Mouse (Mus musculus): ENCODE measurements at regions not wholly inside any gene's neighbourhood (a gene's known extent, or its start where the extent isn't known, plus 50 kb on each side); places are given as distances from the start of the nearest gene placed in this dataset.

DNA sequence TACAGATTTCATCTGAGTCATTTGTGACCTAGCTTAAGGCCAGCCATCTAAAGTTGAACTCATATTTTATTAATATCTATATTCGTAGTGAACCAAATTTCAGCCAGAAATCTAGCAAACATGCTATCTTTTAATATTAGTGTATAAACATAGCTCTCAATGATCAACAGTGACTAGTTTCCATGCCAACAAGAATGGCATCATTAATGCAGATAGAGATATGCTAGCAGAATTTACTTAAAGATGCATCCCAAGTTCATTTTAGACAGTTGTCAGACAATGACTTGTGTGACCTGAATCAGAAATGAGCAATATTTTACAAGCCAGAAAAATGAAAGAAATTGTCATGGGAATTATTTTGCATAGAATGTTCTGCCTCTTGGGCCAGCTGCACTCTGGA lies 60.5 kb upstream of the Cep85l start:
- Histone ChIP-seq H3K4me3 (ENCODE audit: low read depth, low read length) (no peak overlapping the region), H3K27me3 (ENCODE audit: control insufficient read depth, insufficient read depth, low read depth, low read length) (no peaks in the 10 kb centered on the region), H3K9ac (ENCODE audit: low read depth, low read length) (no peak overlapping the region), H3K9me3 (replicated peaks; ENCODE audit: control insufficient read depth, low read length, poor library complexity, severe bottlenecking) (no peaks in the 10 kb centered on the region), H3K4me1 (ENCODE audit: control insufficient read depth, insufficient read depth, low read length) (peaks cover 4% of the 10 kb centered on the region), H3K36me3 (ENCODE audit: control insufficient read depth, insufficient read depth, low read length) (no peaks in the 10 kb centered on the region), H3K4me2 (ENCODE audit: low read length) (no peak overlapping the region), H3K27ac (ENCODE audit: low read length) (0 out of 2 replicates have a peak overlapping the region, but pooled peaks have one; percentile 38)
- ATAC-seq: peak; percentile 60; the same call in 1 of the 2 replicates
- WGBS: 70% methylated on average over 1 of the region's 1 CpGs

DNA sequence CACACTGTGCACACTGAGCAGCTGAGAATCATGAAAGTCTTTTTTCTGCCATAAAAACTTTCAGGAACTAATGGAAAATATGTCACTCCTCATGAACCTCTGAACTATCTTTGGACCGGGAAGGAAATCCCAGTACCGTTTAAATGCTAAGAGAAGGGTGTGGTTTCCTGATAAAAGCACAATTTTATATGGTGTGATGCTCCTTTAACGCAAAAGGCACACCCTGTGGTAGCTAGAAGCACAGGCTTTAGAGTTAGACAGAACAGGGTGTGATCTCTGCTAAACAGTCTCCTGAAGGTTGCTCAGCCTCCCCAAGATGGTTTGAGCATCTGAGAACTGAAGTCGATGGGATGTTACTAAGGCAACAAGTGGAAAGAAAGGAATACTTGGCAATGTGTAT lies 58.6 kb upstream of the Cep85l start:
- no peak for ATAC-seq
- WGBS: 88% methylated on average over 4 of the region's 4 CpGs
- no peaks in the 10 kb centered on the region for H3K36me3 ChIP-seq (ENCODE audit: control insufficient read depth, insufficient read depth, low read length)
- H3K9ac ChIP-seq (ENCODE audit: low read depth, low read length): no peak overlapping the region
- no peak overlapping the region for H3K4me3 ChIP-seq (ENCODE audit: low read depth, low read length)
- peaks cover 7% of the 10 kb centered on the region for H3K4me1 ChIP-seq (ENCODE audit: control insufficient read depth, insufficient read depth, low read length)
- no peak overlapping the region for H3K4me2 ChIP-seq (ENCODE audit: low read length)
- H3K9me3 ChIP-seq (replicated peaks; ENCODE audit: control insufficient read depth, low read length, poor library complexity, severe bottlenecking): no peaks in the 10 kb centered on the region
- no peak overlapping the region for H3K27ac ChIP-seq (ENCODE audit: low read length)
- no peaks in the 10 kb centered on the region for H3K27me3 ChIP-seq (ENCODE audit: control insufficient read depth, insufficient read depth, low read depth, low read length)

DNA sequence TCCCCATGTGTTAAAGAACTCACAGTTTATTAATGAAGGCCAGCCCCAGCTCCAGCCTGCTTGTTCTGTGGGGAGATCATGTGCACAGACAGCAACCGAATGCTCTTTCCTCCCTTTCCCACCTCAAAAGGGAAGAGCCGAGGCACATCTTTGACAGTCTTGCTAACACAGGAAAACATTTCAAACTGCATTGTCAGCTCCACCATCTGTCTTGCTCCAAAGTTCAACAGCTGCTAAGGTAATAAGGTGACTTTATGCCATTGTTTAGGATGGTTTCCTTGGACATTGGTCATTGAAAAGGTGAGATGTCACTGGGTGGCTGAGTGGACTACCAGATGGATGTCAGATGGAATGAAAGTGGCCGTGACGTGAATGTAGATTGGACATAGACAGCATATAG lies 58.0 kb upstream of the Cep85l start:
- ATAC-seq: no peak
- Histone ChIP-seq H3K36me3 (ENCODE audit: control insufficient read depth, insufficient read depth, low read length) (no peaks in the 10 kb centered on the region), H3K27me3 (ENCODE audit: control insufficient read depth, insufficient read depth, low read depth, low read length) (no peaks in the 10 kb centered on the region), H3K9ac (ENCODE audit: low read depth, low read length) (no peak overlapping the region), H3K4me1 (ENCODE audit: control insufficient read depth, insufficient read depth, low read length) (peaks cover 7% of the 10 kb centered on the region), H3K4me2 (ENCODE audit: low read length) (no peak overlapping the region), H3K27ac (ENCODE audit: low read length) (no peak overlapping the region), H3K9me3 (replicated peaks; ENCODE audit: control insufficient read depth, low read length, poor library complexity, severe bottlenecking) (no peaks in the 10 kb centered on the region), H3K4me3 (ENCODE audit: low read depth, low read length) (no peak overlapping the region)
- WGBS: 85% methylated on average over 4 of the region's 4 CpGs

DNA sequence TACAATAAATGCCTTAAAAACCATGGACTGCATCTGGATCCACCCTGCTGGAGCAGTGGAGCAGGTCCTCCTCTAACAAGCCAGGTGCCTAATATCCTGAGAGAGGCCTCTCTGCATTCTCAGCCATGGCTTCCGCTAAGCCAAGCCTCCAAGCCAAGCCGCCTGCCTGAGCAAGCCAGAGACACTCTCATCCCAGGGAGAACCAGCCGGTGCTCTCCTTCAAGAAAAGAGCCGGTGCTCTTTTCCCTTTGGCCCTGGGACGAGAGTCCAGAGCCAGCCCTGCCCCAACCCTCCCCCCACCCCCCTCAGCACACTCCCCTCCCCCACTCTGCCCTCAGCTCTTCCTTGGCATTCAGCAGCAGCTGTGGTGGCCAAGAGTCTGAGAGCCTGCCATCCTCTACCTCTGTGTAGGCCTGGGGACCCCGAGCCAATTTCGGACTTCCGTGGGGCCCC lies 56.3 kb upstream of the Cep85l start:
- no peaks in the 10 kb centered on the region for H3K36me3 ChIP-seq (ENCODE audit: control insufficient read depth, insufficient read depth, low read length)
- ATAC-seq: no peak
- H3K27ac ChIP-seq (ENCODE audit: low read length): no peak overlapping the region
- WGBS: 62% methylated on average over 8 of the region's 8 CpGs
- H3K9me3 ChIP-seq (replicated peaks; ENCODE audit: control insufficient read depth, low read length, poor library complexity, severe bottlenecking): no peaks in the 10 kb centered on the region
- peaks cover 7% of the 10 kb centered on the region for H3K4me1 ChIP-seq (ENCODE audit: control insufficient read depth, insufficient read depth, low read length)
- no peak overlapping the region for H3K4me2 ChIP-seq (ENCODE audit: low read length)
- H3K4me3 ChIP-seq (ENCODE audit: low read depth, low read length): no peak overlapping the region
- no peaks in the 10 kb centered on the region for H3K27me3 ChIP-seq (ENCODE audit: control insufficient read depth, insufficient read depth, low read depth, low read length)
- H3K9ac ChIP-seq (ENCODE audit: low read depth, low read length): no peak overlapping the region

DNA sequence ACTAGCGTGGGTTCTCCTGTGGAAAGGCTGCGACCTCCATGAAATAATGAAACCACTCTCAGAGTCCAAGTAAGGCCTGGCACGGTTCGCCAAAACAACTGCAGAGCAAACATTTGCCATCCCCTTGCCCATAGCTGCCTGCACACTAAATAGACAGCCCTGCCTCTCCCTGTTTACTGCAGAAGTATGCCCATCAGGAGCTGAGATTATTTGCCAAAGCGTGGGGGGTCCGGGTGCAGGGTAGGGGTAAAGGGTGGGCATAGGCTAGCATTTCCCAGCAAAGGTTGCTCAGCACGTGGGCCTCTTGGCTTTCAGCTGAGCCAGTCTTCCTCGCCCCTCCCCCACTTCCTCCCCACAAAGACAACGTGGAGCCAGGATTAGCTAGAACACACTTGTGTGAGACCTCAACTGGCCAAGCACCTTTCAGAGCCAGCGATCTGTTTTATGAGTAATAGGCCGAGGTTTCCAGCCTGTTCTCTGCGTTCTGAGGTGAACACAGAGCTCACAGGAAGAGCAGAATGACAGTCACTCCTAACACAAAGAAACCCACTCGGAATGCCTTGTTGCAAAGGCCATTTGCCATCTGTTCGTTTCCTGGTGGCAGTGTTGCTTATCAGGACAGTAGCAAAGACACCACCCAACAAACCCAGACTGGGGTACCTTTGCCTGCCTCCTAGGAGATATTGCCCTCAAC lies 55.6 kb upstream of the Cep85l start:
- Histone ChIP-seq H3K36me3 (ENCODE audit: control insufficient read depth, insufficient read depth, low read length) (no peaks in the 10 kb centered on the region), H3K9me3 (replicated peaks; ENCODE audit: control insufficient read depth, low read length, poor library complexity, severe bottlenecking) (no peaks in the 10 kb centered on the region), H3K4me3 (ENCODE audit: low read depth, low read length) (no peak overlapping the region), H3K9ac (ENCODE audit: low read depth, low read length) (0 out of 2 replicates have a peak overlapping the region, but pooled peaks have one; percentile 14), H3K4me2 (ENCODE audit: low read length) (no peak overlapping the region), H3K27me3 (ENCODE audit: control insufficient read depth, insufficient read depth, low read depth, low read length) (no peaks in the 10 kb centered on the region), H3K27ac (ENCODE audit: low read length) (no peak overlapping the region; the same call in 1 of the 2 replicates), H3K4me1 (ENCODE audit: control insufficient read depth, insufficient read depth, low read length) (peaks cover 8% of the 10 kb centered on the region)
- ATAC-seq: peak; percentile 19; the same call in 1 of the 2 replicates
- WGBS: 61% methylated on average over 14 of the region's 14 CpGs

DNA sequence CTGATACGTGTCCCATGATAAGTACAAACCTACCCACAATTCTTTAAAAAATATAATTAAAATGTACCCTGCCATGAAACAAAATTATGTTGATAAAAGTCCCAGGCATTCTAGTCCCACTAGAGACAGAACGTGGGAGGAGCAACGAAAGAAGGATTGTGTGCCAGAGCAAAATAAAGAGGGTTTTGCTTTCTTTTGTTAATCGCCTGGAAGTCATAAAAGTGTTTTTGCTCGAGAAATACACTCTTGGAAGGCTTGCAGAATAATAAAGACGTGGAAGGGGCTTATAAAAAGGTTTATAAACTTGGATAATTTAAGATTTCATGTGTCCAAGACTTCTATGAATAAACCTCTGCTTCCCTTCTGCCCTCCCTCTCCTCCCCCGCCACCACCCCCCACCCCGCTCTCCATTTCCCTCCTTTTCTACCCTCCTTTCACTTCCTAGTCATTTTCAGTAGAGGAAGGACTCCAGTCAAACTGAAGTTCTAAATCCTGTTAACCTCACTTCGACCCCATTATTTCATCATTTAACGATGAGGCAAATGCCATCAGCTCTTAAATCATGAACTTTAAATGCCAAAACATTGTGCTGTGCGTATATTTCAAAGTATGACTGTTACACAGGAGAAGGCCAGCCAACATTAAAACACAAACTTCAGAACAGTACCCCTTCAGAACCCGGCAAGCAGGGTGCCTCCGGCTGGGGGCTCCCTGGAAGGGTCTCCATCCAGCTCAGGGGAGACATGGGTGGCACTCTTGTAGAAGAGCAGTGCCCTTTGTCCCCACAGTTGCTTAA lies 54.8 kb upstream of the Cep85l start:
- WGBS: 69% methylated on average over 13 of the region's 13 CpGs
- no peak for ATAC-seq

DNA sequence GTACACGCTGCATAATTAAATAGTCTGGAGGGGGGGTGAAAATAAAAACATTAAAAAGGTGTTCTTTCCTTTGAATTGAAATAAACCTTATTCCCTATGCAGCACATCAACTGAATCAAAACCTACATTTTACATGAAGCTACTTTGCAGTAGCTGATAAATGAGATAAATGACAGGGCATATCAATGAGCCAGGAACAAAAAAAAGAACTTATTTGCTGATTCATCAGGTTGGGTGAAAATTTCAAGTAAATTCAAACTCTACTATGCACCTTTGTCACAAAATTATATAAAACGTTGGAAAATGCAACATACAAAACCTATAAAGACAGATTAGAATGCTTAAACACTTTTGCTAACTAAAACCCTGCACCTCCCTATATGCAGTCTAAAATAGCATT lies 53.0 kb upstream of the Cep85l start:
- ATAC-seq: no peak
- H3K4me3 ChIP-seq (ENCODE audit: low read depth, low read length): no peak overlapping the region

More for the DNA sequence above, 54.8 kb upstream of the Cep85l start:
- Histone ChIP-seq H3K9me3 (replicated peaks; ENCODE audit: control insufficient read depth, low read length, poor library complexity, severe bottlenecking) (no peaks in the 10 kb centered on the region), H3K4me2 (ENCODE audit: low read length) (no peak overlapping the region), H3K27me3 (ENCODE audit: control insufficient read depth, insufficient read depth, low read depth, low read length) (no peaks in the 10 kb centered on the region), H3K36me3 (ENCODE audit: control insufficient read depth, insufficient read depth, low read length) (no peaks in the 10 kb centered on the region), H3K4me3 (ENCODE audit: low read depth, low read length) (no peak overlapping the region), H3K27ac (ENCODE audit: low read length) (no peak overlapping the region), H3K9ac (ENCODE audit: low read depth, low read length) (no peak overlapping the region), H3K4me1 (ENCODE audit: control insufficient read depth, insufficient read depth, low read length) (peaks cover 15% of the 10 kb centered on the region)

DNA sequence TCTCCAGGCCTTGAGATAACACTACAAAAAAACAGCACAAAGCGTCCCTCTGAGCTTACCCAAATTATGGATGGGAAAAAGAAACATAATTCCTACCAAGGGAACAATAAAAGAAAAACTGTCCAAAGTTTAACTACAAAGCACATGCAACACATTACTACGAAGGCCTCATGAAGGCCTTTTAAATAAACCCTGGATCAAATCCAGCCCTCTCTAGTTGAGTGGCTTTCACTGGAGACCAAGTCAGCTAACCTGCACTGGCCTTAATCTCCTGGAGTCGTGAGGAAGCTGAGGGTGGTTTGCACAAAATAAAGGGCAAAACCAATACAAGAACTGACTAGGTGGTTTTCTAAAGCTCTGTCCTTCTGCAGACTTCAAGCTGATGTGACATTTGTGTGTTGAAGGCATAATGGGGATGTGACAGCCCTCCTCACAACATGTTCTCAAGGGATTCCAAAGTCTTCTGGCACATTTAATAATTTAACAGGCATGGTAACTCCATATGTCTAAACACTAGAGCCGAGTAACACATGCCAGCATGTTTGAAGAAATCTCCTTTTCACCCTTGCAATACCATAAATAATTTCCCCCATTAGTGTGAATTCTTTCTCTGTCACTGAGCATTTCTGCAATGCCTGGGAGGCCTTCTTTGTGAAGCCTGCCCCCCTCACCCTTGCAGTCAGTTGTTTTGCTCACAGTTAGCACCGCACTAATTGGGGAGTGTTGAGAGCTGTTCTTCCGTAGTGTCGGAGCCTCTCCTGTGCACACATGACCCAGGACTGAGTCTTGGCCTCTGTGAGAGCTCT lies 50.0 kb upstream of the Cep85l start:
- H3K4me3 ChIP-seq (ENCODE audit: low read depth, low read length): no peak overlapping the region
- no peak overlapping the region for H3K4me2 ChIP-seq (ENCODE audit: low read length)
- peaks cover 16% of the 10 kb centered on the region for H3K4me1 ChIP-seq (ENCODE audit: control insufficient read depth, insufficient read depth, low read length)
- H3K9me3 ChIP-seq (replicated peaks; ENCODE audit: control insufficient read depth, low read length, poor library complexity, severe bottlenecking): no peaks in the 10 kb centered on the region
- H3K27ac ChIP-seq (ENCODE audit: low read length): peak overlapping the region; percentile 37; the same call in 1 of the 2 replicates
- no peaks in the 10 kb centered on the region for H3K36me3 ChIP-seq (ENCODE audit: control insufficient read depth, insufficient read depth, low read length)
- 41% methylated on average over 7 of the region's 7 CpGs for WGBS
- H3K27me3 ChIP-seq (ENCODE audit: control insufficient read depth, insufficient read depth, low read depth, low read length): no peaks in the 10 kb centered on the region
- no peak overlapping the region for H3K9ac ChIP-seq (ENCODE audit: low read depth, low read length)
- peak; percentile 82 for ATAC-seq

More for the DNA sequence above, 53.0 kb upstream of the Cep85l start:
- no peak overlapping the region for H3K27ac ChIP-seq (ENCODE audit: low read length)
- no peaks in the 10 kb centered on the region for H3K27me3 ChIP-seq (ENCODE audit: control insufficient read depth, insufficient read depth, low read depth, low read length)
- no peak overlapping the region for H3K4me2 ChIP-seq (ENCODE audit: low read length)
- 88% methylated on average over 2 of the region's 2 CpGs for WGBS
- H3K9ac ChIP-seq (ENCODE audit: low read depth, low read length): no peak overlapping the region
- H3K4me1 ChIP-seq (ENCODE audit: control insufficient read depth, insufficient read depth, low read length): peaks cover 22% of the 10 kb centered on the region
- H3K9me3 ChIP-seq (replicated peaks; ENCODE audit: control insufficient read depth, low read length, poor library complexity, severe bottlenecking): no peaks in the 10 kb centered on the region
- no peaks in the 10 kb centered on the region for H3K36me3 ChIP-seq (ENCODE audit: control insufficient read depth, insufficient read depth, low read length)
